Comparison of ENCODE assay signal across 7 mouse cellular contexts in genomic region chr11:5297148-5298006, GRCm38 (mm10). TPM values are rescaled to one million over a fixed set of nuclear protein-coding genes. Genes with fewer than 3 reads are reported as not detected.
DNase-seq lines count a peak whose midpoint lies in the region; ATAC-seq lines count a peak whose summit lies in the region.

No protein-coding gene starts in this region.

- H3K4me1 ChIP-seq in embryonic facial prominence, embryonic 15.5 days: peaks cover 26% of the 10 kb centered on the region
- peaks cover 16% of the 10 kb centered on the region for H3K4me1 ChIP-seq in liver, embryonic 15.5 days (replicated peaks)

- H3K27me3 ChIP-seq in embryonic facial prominence, embryonic 15.5 days: no peaks in the 10 kb centered on the region
- no peaks in the 10 kb centered on the region for H3K27me3 ChIP-seq in liver, embryonic 15.5 days

- 0 out of 2 replicates have a peak overlapping the region, but pooled peaks have one; percentile 0 for H3K4me2 ChIP-seq in embryonic facial prominence, embryonic 15.5 days (replicated peaks)
- H3K4me2 ChIP-seq in liver, embryonic 15.5 days: peak overlapping the region; percentile 13; the same call in 1 of the 2 replicates

- WGBS in embryonic facial prominence, embryonic 15.5 days: 17% methylated on average over 13 of the region's 13 CpGs
- 37% methylated on average over 13 of the region's 13 CpGs for WGBS in liver, embryonic 15.5 days (ENCODE audit: insufficient replicate concordance)

- H3K36me3 ChIP-seq in embryonic facial prominence, embryonic 15.5 days: no peaks in the 10 kb centered on the region
- H3K36me3 ChIP-seq in liver, embryonic 15.5 days (replicated peaks): no peaks in the 10 kb centered on the region

- peak; percentile 34 for DNase-seq in urinary bladder, postnatal 14 days (ENCODE audit: low spot score)
- DNase-seq in urinary bladder, postnatal 25 days (ENCODE audit: low spot score): no peak
- peak; percentile 35 for DNase-seq in hindlimb bud, embryonic 11.5 days (ENCODE audit: extremely low spot score, low read depth, low spot score)
- peak; percentile 44 for DNase-seq in ovary, postnatal 14 days (ENCODE audit: low spot score)
- no peak for DNase-seq in layer of hippocampus, postnatal 36 days

- peak; percentile 57 for ATAC-seq in embryonic facial prominence, embryonic 15.5 days (ENCODE audit: insufficient number of reproducible peaks, low FRiP score, low TSS enrichment, low read depth)
- ATAC-seq in liver, embryonic 15.5 days (ENCODE audit: insufficient read depth): peak; percentile 63; the same call in 1 of the 2 replicates

- no peak overlapping the region for H3K9ac ChIP-seq in embryonic facial prominence, embryonic 15.5 days
- no peak overlapping the region for H3K9ac ChIP-seq in liver, embryonic 15.5 days

- H3K27ac ChIP-seq in embryonic facial prominence, embryonic 15.5 days (replicated peaks): 0 out of 2 replicates have a peak overlapping the region, but pooled peaks have one; percentile 13
- peak overlapping the region; percentile 53; the same call in 1 of the 2 replicates for H3K27ac ChIP-seq in liver, embryonic 15.5 days (replicated peaks)

- no peak overlapping the region for H3K4me3 ChIP-seq in embryonic facial prominence, embryonic 15.5 days (replicated peaks)
- no peak overlapping the region for H3K4me3 ChIP-seq in liver, embryonic 15.5 days (replicated peaks)

- no peaks in the 10 kb centered on the region for H3K9me3 ChIP-seq in embryonic facial prominence, embryonic 15.5 days (replicated peaks)
- H3K9me3 ChIP-seq in liver, embryonic 15.5 days (replicated peaks): no peaks in the 10 kb centered on the region

RNA-seq across cellular contexts. Expression of gene Kremen1, which starts 36.0 kb away (rescaled TPM):
- 39.5 and 40.5 TPM in 2 replicates for polyA plus RNA-seq in embryonic facial prominence, embryonic 15.5 days (2015; fragmentation: Nextera tagmentation; extraction: Ambion mirVana)
- polyA plus RNA-seq in liver, embryonic 15.5 days (2015; fragmentation: Nextera tagmentation; extraction: Ambion mirVana): 1.9 and 2.0 TPM in 2 replicates
- 10 to 100 TPM; 13.1 to 14.6 TPM for total RNA-seq in layer of hippocampus, postnatal 36 days (2021)

Comparison
In these comparisons a context has a peak if more than half of its experiments do, and no peak if none do; other contexts are left out.
1. DNase-seq: peak in urinary bladder, postnatal 14 days (single experiment), hindlimb bud, embryonic 11.5 days (single experiment) and ovary, postnatal 14 days (single experiment); none in urinary bladder, postnatal 25 days (single experiment) and layer of hippocampus, postnatal 36 days (0 of 2).
2. RNA of gene Kremen1, which starts 36.0 kb away (polyA plus RNA-seq): 39.5 to 40.5 TPM in embryonic facial prominence, embryonic 15.5 days; 1.9 to 2.0 TPM in liver, embryonic 15.5 days; every median in the first group is over 10 times any median in the second.